Mouse (Mus musculus): ENCODE results near the gene Nfkbil1.

The Nfkbil1 gene

DNA sequence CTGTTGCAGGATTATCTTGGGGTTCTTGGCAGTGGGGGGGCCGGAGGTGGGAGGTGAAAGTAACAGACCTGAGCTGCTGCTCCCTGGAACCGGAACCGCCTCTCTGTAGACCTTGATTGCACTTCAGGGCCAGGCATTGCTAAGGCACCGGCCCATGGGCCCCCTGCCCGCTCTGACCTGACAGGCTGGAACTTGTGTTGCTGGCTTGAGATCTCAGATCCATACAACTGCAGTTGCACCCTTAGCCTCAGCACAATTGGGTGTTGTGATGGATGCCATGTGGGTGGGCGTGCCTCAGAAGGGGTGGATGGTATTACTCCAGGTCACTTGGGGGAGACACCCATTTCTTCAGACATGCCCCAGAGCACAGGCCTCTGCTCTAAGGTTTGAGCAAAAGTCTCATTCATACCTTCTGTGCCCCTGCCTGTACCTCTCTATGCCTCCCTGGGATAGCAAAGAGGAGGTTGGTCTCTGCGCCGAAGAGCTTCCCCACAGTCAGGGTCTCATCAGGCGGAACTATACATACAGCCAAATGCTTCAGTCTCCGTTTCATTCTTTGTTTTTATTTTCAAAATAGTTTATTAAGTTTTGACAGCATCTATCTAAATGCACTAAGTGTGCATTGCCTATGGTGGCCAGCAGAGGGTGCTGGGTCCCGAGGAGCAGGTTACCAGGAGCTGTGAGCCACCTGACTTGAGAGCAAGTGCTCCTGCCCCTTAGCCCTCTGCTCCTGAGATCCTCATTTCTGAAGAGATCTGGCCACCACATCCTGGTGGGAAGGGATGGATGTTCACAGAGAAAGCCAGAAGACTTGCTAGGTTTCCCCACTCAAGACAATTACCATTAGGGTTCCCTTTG is 18.9 kb upstream of the Nfkbil1 start:
- in situ Hi-C loops (cut with MboI, MseI) = no loop called here

- in situ Hi-C loops (cut with MboI, MseI) = no loop called here
Measured at GRCm38 (mm10) chr17:35253293-35254093, 17.9 kb upstream of the Nfkbil1 start.

DNA sequence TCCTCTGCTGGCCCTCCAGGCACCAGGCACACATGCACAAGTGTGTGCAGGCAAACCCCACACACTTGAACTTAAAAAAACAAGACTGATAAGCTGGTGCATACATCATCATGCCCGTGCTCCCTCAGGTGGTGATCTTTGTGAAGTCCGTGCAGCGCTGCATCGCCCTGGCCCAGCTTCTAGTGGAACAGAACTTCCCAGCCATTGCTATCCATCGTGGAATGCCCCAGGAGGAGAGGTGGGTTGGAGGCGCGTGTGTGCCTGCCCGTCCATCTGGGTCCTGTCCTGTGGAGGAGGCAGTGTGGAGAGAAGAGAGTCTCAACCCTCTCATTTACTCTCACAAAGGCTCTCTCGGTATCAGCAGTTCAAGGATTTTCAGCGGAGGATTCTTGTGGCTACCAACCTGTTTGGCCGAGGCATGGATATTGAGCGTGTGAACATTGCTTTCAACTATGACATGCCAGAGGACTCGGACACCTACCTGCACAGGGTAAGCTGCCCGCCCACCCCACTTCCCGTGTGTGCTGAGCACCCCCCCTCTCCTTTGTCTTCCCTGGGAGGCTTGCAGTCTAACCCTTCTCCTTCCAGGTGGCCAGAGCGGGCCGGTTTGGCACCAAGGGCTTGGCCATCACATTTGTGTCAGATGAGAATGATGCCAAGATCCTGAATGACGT is 17.2 kb upstream of the Nfkbil1 start:
- in situ Hi-C loops (cut with MboI, MseI) = no loop called here

- in situ Hi-C loops (cut with MboI, MseI) = no loop called here
Measured at GRCm38 (mm10) chr17:35251981-35252380, 16.4 kb upstream of the Nfkbil1 start.

DNA sequence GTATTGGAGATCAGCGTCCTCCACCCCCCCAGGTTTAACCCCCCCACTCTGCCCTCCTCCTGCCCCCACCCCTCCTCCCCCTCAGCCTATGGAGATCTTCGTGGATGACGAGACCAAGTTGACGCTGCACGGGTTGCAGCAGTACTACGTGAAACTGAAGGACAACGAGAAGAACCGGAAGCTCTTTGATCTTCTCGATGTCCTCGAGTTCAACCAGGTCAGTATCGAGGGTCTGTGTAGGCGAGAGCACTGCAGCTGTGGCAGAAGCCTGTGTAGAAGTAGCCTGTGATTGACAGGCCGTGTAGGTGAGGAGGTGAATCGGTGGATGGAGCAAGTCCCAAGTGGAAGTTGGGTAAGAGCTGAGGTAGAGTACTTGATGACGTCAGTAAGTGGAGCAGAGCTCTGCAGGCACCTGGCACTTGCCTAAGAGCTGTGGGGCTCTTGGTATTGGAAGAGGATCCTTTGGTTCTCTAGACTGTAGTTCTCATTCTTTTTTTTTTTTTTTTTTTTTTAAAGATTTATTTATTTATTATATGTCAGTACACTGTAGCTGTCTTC is 15.6 kb upstream of the Nfkbil1 start:
- in situ Hi-C loops (cut with MboI, MseI) = no loop called here

DNA sequence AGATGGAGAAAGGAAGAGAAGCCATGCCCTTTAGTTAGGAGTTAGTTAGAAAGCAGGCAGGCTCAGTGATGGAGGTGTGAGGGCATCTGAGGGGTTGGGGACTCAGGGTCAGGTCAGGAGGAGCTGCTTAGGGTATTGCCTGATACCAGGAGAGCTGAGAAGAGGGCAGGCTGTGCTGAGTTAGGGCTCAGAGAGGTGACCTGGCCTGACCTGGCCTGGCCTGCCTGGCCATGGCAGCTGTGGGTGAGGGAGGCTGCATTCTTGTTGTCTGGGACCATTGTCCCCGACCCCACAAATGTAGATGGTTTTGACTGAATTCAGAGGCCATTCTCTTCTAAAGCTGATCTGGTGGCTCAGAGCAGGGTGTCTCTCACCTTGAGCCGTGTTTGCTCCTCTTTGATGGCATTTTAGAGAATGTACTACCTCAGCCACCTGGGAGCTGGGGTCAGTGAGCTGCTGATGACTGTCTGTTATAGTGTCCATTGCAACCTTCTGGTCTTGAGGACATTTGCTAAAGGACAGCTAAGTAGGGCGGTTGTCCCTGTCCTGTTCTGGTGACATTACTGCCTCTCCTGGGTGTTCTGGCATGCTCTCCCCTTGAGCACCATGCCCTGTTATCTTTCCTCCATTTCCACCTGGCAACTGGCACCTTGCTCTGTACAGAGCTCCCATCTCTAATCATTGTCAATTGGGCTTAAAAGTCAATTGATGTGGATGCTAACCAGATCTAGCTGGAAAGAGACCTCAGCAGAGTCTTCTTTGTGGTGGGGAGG is 14.9 kb upstream of the Nfkbil1 start:
- in situ Hi-C loops (cut with MboI, MseI) = no loop called here

- in situ Hi-C loops (cut with MboI, MseI) = no loop called here
Measured at GRCm38 (mm10) chr17:35249451-35250197, 14.0 kb upstream of the Nfkbil1 start.

- in situ Hi-C loops (cut with MboI, MseI) = no loop called here
Measured at GRCm38 (mm10) chr17:35248986-35249385, 13.4 kb upstream of the Nfkbil1 start.

DNA sequence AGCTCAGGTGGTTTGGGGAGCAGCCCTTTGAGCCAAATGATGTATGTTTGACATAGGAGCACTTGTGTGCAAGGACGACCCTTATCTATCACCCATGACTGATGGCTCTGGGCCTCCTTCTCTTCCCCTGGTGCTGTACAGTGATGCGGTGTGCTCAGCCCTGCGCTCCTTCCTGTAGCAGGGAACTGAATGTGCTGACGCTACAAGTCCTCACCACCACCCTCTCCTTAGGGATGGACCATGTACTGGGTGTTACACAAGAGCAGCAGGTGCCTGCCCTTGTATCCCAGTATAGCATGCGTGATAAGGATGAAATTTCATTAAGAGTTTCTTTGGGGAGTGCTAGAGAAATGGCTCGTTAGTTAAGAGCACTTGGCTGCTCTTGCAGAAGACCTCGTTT is 11.6 kb upstream of the Nfkbil1 start:
- in situ Hi-C loops (cut with MboI, MseI) = no loop called here

GRCm38 (mm10) chr17:35245731-35246623 is 10.4 kb upstream of the Nfkbil1 start:
- in situ Hi-C loops (cut with MboI, MseI) = no loop called here

DNA sequence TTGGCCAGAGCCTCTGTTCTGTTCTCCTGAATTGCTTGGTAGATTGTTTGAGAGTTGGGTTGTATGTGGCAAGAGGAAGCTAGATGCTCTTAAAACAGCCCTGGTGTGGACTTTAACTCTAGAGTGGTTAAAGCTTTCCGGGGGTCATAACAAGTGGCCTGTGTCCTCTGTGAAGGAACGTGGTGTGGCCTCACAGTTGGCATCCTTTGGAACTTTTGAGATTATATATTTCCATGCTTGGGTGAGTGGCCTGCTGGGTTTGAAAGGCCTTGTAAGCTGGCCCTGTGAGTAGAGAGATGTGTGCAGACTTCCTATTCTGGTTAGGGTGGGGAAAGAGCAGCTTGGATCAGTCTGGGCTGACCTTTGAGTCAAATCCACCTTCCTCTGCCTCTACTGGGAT is 9.4 kb upstream of the Nfkbil1 start:
- in situ Hi-C loops (cut with MboI, MseI) = no loop called here

DNA sequence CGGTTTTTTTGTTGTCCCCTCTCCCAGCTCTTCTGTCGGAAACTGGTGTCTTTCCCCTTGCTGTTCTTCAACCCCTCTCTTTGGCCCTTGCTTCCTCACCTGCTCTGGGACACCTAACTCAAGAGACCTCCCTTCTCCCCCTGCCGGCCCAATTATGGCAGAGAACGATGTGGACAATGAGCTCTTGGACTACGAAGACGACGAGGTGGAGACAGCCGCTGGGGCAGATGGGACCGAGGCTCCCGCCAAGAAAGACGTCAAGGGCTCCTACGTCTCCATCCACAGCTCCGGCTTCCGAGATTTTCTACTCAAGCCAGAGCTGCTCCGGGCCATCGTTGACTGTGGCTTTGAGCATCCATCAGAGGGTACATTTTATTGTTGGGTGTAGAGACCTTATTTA is 7.5 kb upstream of the Nfkbil1 start:
- in situ Hi-C loops (cut with MboI, MseI) = no loop called here

GRCm38 (mm10) chr17:35242015-35242941 is 6.7 kb upstream of the Nfkbil1 start:
- in situ Hi-C loops (cut with MboI, MseI) = no loop called here

- in situ Hi-C loops (cut with MboI, MseI) = no loop called here
Measured at GRCm38 (mm10) chr17:35241305-35242014, 5.9 kb upstream of the Nfkbil1 start, which contains the start of gene Ddx39b. Gene Ddx39b (plus strand): TSS chr17:35241746.

DNA sequence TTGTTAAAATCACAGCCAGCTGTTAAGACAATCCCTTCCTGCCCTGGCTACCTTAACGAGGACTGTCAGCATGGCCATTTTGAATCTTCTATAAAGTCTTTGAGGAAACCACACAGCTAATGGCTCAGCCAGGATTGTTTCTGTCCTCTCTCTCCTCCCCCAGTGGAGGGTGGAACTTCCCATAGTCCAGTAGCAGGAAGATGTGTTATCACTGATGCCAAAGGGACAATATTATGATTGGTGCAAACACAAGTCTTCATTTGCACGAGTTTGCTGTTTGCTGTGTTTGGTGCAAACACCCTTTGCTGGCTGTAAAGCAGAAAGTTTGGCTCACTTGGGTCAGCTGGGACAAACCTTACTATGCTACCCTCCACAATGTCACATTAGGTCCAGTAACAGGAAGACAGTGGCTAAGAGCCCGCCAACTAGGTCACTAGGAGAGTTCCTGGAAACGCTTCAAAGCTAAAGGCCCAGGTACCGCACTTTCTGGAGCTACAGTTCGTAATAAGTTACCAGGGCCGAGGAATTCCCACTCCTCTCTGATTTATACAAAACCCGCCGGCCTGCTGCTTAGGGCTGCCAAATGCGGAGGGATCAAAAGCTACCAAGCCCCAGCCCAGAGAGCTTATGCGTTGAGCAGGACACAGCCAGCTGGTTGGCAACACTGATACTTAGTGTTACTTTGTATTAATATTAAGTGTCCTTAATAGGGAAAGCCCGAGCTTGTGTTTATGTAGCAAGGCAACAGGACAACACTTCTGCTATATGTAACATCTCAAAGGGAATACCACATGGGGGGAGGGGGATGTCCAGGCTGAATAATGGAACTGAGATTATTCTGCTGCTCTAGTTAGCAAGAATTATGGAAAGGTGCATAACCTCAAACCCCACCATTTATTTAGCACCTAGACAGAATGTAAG is 5.1 kb upstream of the Nfkbil1 start:
- in situ Hi-C loops (cut with MboI, MseI) = no loop called here

DNA sequence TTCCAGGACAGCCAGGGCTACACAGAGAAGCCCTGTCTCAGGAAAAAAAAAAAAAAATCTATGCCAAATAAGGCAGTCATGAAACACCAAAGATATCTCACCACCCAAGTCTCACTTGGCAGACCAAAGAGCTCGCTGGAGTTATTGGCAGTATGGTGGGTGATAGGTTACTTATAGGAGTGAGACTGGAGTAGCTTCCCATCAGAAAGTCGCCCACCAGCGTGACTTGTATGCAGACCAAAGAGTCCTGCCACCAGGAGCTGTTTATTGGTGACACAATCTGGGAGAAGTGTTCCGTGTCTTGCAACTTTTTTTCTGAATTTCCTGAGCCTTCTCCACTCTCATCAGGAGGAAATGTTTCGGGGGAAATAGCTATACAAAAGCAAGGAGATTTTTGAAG is 4.1 kb upstream of the Nfkbil1 start:
- in situ Hi-C loops (cut with MboI, MseI) = loop anchor here (10.0 kb wide), 1 partner anchor 195 kb away; the partner anchor contains the start of genes Clic1 and Msh5
